Mouse (Mus musculus) intestine, embryonic 14.5 days (tissue): ENCODE data around the gene Cox7a2l. TPM values are rescaled to one million over a fixed set of nuclear protein-coding genes. Genes with fewer than 3 reads are reported as not detected.

Source experiments
- ATAC-seq: fragments of 200-750 bp; cut with Nextera tagmentation; replicated peaks from 2 replicates; pipeline ENCODE4 v1.8.0; 2017; ENCODE audit warnings: low read depth, moderate number of reproducible peaks, moderate TSS enrichment, moderate library complexity; ENCODE audit not compliant: low FRiP score, low TSS enrichment
- DNase-seq: peaks from one replicate; pipeline ENCODE4 v3.0.0-alpha.2; 2018; ENCODE audit warnings: low spot score
- H3K27ac ChIP-seq: fragments of 300-500 bp; sonication (generic); 2 replicates; pipeline ENCODE4 v1.5.1; 2014; ENCODE audit warnings: low read depth, mild to moderate bottlenecking, control low read depth
- H3K27me3 ChIP-seq: fragments of 300-500 bp; sonication (generic); replicated peaks from 2 replicates; pipeline ENCODE4 v1.6.1; 2014; ENCODE audit warnings: low read length, control low read depth; ENCODE audit not compliant: control insufficient read depth, insufficient read depth
- H3K36me3 ChIP-seq: fragments of 300-500 bp; sonication (generic); 2 replicates; pipeline ENCODE4 v1.6.1; 2014; ENCODE audit warnings: low read length, control low read depth; ENCODE audit not compliant: control insufficient read depth, insufficient read depth
- H3K4me1 ChIP-seq: fragments of 300-500 bp; sonication (generic); replicated peaks from 2 replicates; pipeline ENCODE4 v1.6.1; 2014; ENCODE audit warnings: low read length, control low read depth, mixed read lengths; ENCODE audit not compliant: control insufficient read depth, insufficient read depth
- H3K4me2 ChIP-seq: fragments of 300-500 bp; sonication (generic); 2 replicates; pipeline ENCODE4 v1.6.1; 2014; ENCODE audit warnings: low read length
- H3K4me3 ChIP-seq: fragments of 300-500 bp; sonication (generic); 2 replicates; pipeline ENCODE4 v1.5.1; 2014; ENCODE audit warnings: low read depth, low read length, control low read depth, mixed read lengths
- H3K9ac ChIP-seq: fragments of 300-500 bp; sonication (generic); 2 replicates; pipeline ENCODE4 v1.6.1; 2014; ENCODE audit warnings: mild to moderate bottlenecking, low read length
- H3K9me3 ChIP-seq: fragments of 300-500 bp; sonication (generic); 2 replicates; pipeline ENCODE4 v1.6.1; 2016; ENCODE audit warnings: low read length, control low read depth; ENCODE audit not compliant: control insufficient read depth
- WGBS: fragments of 180-500 bp; shearing (Covaris S2); extraction: QIAGEN DNeasy Blood & Tissue Kit; methylation state at CpG from one replicate; pipeline ENCODE4 v1.1.7; 2014; 5-methylcytosine and 5-hydroxymethylcytosine counted together
- polyA plus RNA-seq: library from polyadenylated mRNA; unstranded; fragments of >200 nt; fragmentation: Nextera tagmentation; extraction: Ambion mirVana; gene quantifications from 2 replicates; pipeline ENCODE4 v1.2.1, GENCODE M21; 2014

Gene Cox7a2l
- polyA plus RNA-seq, result 192 and 198 TPM in 2 replicates

DNA sequence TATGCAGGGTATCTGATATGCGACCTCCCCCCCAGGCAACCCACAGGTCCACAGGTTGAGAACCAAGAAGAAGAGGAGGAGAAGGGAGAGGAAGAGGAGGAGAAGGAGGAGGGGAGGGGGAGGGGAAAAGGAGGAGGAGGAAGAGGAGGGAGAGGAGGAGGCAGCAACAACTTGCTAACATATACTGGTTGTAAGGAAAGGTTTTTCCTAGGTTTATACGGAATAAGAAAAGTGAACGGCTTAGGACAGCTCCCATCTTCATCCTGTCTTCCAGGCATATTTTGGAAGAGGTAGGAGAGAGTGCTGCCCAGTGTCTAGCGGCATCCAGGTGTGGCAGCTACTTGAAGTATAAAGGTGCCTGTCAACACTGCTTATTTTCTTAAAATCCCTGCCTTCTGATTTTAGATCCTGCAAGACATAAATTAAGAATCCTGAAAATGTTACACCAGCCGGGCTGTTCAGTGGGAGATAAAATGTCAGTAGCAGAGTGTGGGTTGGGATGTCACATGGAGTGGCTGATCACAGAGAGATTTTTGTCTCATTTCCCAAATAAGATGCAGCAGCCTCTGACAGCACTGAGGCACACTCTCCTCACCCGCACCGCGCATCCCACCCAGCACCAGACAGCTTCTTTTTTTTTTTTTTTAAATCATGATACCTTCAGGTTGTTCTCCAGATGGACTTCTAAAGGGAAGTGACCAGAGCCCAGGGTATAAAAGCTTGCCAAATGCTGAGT is at the start of gene Cox7a2l:
Gene Cox7a2l (minus strand): TSS at position 51 of the 736 bp plus-strand sequence.
- Histone ChIP-seq H3K4me3 (no peak within 1 kb of the TSS), H3K4me2 (no peak within 1 kb of the TSS), H3K9me3 (no peaks in the 10 kb centered on the region), H3K9ac (no peak within 1 kb of the TSS), H3K4me1 (peaks cover 10% of the 10 kb centered on the region), H3K36me3 (no peaks in the 10 kb centered on the region), H3K27ac (no peak within 1 kb of the TSS), H3K27me3 (no peaks in the 10 kb centered on the region)
- 89% methylated on average over 8 of the region's 8 CpGs for WGBS
- no peak for ATAC-seq
- no peak for DNase-seq

DNA sequence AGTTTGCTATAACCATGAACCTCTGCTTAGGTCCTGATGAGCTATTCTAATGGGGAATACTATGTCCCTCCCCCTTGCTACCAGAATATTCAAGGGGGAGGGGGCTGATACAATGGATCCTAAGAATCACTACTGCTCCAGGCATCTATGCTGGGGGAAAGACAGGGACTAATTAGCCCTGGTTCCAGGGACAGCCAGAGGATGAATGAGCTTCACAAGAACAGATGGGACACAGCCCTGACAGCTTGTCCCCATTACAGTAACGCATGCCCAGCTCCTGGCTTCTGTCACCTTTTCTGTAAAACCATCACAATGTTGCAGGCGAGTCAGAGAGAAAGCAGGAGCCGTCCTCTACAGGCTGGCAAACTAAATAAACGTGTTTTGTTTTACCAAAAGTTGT is 48.4 kb upstream of the Cox7a2l start:
- H3K9me3 ChIP-seq, result no peaks in the 10 kb centered on the region
- H3K9ac ChIP-seq, result no peak overlapping the region
- H3K27me3 ChIP-seq, result no peaks in the 10 kb centered on the region
- no peak overlapping the region for H3K4me3 ChIP-seq
- H3K4me2 ChIP-seq, result no peak overlapping the region
- 46% methylated on average over 4 of the region's 4 CpGs for WGBS
- ATAC-seq (no peak), DNase-seq (no peak)
- no peaks in the 10 kb centered on the region for H3K36me3 ChIP-seq
- H3K4me1 ChIP-seq, result 0 out of 2 replicates have a peak, but pooled peaks cover 3% of the 10 kb centered on the region
- no peak overlapping the region for H3K27ac ChIP-seq

DNA sequence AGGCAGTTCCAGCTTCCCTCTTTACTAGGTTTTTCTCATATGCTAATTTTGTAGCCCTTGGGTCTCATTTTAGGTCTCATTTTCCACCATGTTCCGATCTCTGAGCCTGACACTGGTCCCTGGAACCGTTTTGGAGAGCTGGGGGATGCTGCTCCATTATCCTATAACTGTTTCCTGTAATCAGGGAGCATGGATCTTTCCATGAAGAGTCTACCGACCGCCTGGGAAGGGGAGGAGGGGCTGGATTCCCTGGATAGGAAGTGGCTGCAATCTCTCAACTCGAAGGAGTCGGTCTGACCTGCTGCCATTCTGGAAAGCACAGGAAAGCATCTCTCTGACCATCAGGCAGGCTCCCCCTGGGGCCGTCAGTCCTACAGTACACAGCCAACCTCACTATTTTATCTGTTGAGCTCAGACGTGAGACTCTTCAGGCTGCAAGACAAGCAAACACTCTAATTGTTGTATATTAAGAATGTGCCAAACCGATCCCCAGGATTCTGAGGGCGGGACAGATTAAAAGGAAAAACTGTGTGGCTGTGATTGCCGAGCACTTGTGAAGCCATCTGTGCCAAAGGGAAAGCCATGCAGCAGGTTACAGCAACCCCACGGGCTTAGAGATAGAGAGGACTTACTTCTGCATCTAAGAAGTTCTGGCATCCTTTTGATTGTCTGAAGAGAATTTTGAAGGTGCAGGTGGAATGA is 47.1 kb upstream of the Cox7a2l start:
- Histone ChIP-seq H3K27ac (no peak overlapping the region), H3K9me3 (no peaks in the 10 kb centered on the region), H3K27me3 (no peaks in the 10 kb centered on the region), H3K4me2 (0 out of 2 replicates have a peak overlapping the region, but pooled peaks have one; percentile 3), H3K4me3 (no peak overlapping the region), H3K9ac (no peak overlapping the region), H3K36me3 (no peaks in the 10 kb centered on the region), H3K4me1 (0 out of 2 replicates have a peak, but pooled peaks cover 3% of the 10 kb centered on the region)
- WGBS, result 52% methylated on average over 12 of the region's 12 CpGs
- DNase-seq, result peak; percentile 46
- no peak for ATAC-seq

DNA sequence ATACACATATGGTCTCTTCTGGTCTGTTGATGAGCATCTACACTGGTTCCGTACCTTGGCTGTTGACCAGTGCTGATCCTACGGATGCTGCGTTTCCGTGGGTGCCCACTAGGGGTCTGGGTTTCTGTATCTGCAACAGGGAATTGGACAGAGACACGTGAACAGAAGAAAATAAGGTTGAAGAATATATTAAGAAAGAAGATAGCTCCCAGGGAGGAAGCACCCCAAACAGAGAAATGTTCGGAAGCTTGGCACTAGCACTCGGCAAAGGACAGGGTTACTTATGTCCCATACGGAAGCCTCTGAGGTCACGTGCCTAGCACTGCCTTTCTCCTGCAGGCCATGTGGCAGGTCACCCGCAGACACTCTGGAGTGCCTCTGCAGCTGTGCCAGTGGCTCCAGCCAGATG is 46.6 kb upstream of the Cox7a2l start:
- no peak overlapping the region for H3K9ac ChIP-seq
- H3K4me1 ChIP-seq, result 0 out of 2 replicates have a peak, but pooled peaks cover 3% of the 10 kb centered on the region
- no peak overlapping the region for H3K27ac ChIP-seq
- no peak overlapping the region for H3K4me3 ChIP-seq
- no peaks in the 10 kb centered on the region for H3K9me3 ChIP-seq
- ATAC-seq (no peak), DNase-seq (peak; percentile 79)
- H3K36me3 ChIP-seq, result no peaks in the 10 kb centered on the region
- H3K4me2 ChIP-seq, result 0 out of 2 replicates have a peak overlapping the region, but pooled peaks have one; percentile 3
- no peaks in the 10 kb centered on the region for H3K27me3 ChIP-seq
- 48% methylated on average over 10 of the region's 10 CpGs for WGBS

DNA sequence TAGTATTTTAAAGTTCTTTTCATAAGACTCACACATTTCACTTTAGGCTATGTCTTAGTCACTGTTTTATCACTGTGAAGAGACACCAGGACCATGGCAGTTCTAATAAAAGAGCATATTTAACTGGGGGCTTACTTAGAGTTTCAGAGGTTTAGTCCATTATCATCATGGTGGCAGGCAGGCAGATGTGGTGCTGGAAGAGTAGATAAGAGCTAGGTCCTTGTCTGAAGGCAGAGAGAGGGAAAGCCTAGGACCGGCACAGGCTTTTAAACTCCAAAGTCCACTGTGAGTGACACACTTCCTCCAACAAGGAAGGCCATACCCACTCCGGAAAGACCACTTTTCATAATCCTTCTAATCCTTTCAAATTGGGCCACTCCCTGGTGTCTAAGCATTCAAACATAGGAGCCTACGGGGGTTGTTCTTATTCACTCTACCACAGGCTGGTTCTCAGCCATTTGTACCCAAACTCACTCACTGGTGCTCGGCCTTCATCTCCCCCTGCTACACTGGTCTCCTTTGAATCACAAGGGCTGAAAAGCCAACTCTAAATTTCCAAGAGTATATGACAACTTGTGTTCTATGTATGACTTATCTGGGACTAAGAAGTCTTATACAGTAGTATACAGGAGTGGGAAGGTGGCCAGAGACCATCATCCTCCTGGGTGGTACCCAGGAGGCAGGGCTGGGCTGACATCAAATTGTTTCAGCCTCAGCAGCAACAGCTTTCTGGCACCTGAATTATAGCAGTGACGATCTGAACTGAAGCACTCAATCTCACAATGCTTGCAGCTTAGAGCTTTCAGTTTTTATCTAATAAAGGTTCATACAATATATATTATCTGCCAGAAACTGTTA is 45.3 kb upstream of the Cox7a2l start:
- 92% methylated on average over 5 of the region's 5 CpGs for WGBS
- H3K9ac ChIP-seq, result no peak overlapping the region
- DNase-seq (peak; percentile 27), ATAC-seq (no peak)
- no peak overlapping the region for H3K4me3 ChIP-seq
- no peaks in the 10 kb centered on the region for H3K36me3 ChIP-seq
- no peak overlapping the region for H3K27ac ChIP-seq
- H3K27me3 ChIP-seq, result no peaks in the 10 kb centered on the region
- H3K4me2 ChIP-seq, result no peak overlapping the region
- H3K4me1 ChIP-seq, result 0 out of 2 replicates have a peak, but pooled peaks cover 3% of the 10 kb centered on the region
- no peaks in the 10 kb centered on the region for H3K9me3 ChIP-seq

DNA sequence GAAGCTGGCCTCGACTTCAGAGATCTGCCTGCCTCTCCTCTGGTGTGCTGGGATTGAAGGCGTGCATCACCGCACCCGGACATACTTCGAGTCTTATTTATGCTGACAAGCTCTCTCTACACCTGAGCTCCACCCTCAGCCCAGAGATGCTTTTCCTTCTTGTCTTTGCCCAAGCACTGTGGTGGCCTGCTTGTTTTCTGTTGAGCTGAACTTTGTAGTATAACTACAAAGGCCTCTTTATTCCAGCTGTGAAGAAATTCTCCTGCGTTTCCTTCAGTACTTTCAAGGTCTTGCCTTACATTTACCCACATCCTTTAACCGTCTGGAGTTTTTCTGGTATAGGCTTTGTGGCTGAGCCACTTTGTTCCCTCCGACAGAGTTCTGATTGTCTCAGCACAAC is 42.0 kb upstream of the Cox7a2l start:
- DNase-seq, result no peak
- H3K36me3 ChIP-seq, result no peaks in the 10 kb centered on the region
- no peaks in the 10 kb centered on the region for H3K27me3 ChIP-seq
- no peak overlapping the region for H3K9ac ChIP-seq
- H3K9me3 ChIP-seq, result no peaks in the 10 kb centered on the region
- H3K4me1 ChIP-seq, result 0 out of 2 replicates have a peak, but pooled peaks cover 3% of the 10 kb centered on the region
- H3K4me2 ChIP-seq, result no peak overlapping the region
- H3K4me3 ChIP-seq, result no peak overlapping the region
- 80% methylated on average over 8 of the region's 8 CpGs for WGBS
- ATAC-seq, result no peak
- no peak overlapping the region for H3K27ac ChIP-seq

DNA sequence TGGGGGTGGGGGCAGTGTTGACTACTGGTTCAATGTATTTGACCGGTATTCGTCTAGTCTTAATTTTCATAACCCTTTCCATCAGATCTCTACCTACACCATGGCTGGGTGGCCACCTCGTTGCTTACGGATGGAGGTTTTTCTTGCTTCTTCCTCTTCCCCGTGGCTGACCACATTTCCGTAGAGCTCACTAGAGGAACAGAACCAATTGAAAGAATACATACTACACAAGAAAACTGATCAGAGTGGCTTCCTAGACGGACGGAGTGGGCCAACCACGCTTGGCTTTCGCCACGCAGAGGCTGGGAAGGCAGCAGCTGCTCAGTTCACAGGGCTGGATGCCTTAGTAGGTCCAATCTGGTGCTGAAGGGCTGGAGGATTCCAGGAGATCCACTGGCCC is 38.7 kb upstream of the Cox7a2l start:
- no peak overlapping the region for H3K4me2 ChIP-seq
- ATAC-seq, result no peak
- no peaks in the 10 kb centered on the region for H3K27me3 ChIP-seq
- H3K4me1 ChIP-seq, result no peaks in the 10 kb centered on the region
- H3K9ac ChIP-seq, result no peak overlapping the region
- DNase-seq, result no peak
- no peaks in the 10 kb centered on the region for H3K36me3 ChIP-seq
- no peak overlapping the region for H3K27ac ChIP-seq
- 96% methylated on average over 11 of the region's 11 CpGs for WGBS
- H3K9me3 ChIP-seq, result no peaks in the 10 kb centered on the region
- H3K4me3 ChIP-seq, result no peak overlapping the region

DNA sequence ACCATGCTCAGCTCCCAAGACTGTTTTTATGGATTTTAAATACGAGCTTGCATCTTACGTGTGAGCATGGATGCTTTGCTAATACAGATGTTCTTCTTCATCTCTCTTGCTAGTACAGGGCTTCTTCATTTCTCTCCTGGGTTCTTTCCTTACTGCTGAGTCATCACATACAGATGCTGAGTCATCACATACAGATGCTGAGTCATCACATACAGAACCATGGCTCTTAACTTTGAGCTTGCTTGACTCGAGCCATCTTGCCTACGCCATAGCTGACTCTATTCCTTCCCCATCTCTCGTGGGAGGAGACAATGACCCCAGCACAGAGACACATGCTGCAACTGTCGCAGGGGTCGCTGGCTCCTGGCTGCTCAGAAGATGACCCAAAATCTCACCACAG is 37.9 kb upstream of the Cox7a2l start:
- Histone ChIP-seq H3K27me3 (no peaks in the 10 kb centered on the region), H3K36me3 (no peaks in the 10 kb centered on the region), H3K9ac (no peak overlapping the region), H3K9me3 (no peaks in the 10 kb centered on the region), H3K27ac (no peak overlapping the region), H3K4me2 (no peak overlapping the region), H3K4me1 (no peaks in the 10 kb centered on the region), H3K4me3 (no peak overlapping the region)
- ATAC-seq (no peak), DNase-seq (no peak)
- 86% methylated on average over 7 of the region's 7 CpGs for WGBS
